Mouse (Mus musculus) G1E (cell line): ENCODE measurements at regions not wholly inside any gene's neighbourhood (a gene's known extent, or its start where the extent isn't known, plus 50 kb on each side); places are given as distances from the start of the nearest gene placed in this dataset.

Experiments used
- CTCF ChIP-seq: IDR thresholded peaks from 2 replicates; pipeline ENCODE4 v1.5.1; 2012; ENCODE audit warnings: low read depth, low read length, inconsistent platforms, mixed read lengths
- GATA1 ChIP-seq: IDR thresholded peaks from 2 replicates; pipeline ENCODE4 v1.6.1; 2012; ENCODE audit warnings: borderline replicate concordance, low read length, inconsistent platforms, mixed read lengths
- GATA2 ChIP-seq: IDR thresholded peaks from 2 replicates; pipeline ENCODE4 v1.6.1; 2012; ENCODE audit warnings: low read depth, low read length, inconsistent platforms, borderline replicate concordance
- POLR2AphosphoS5 ChIP-seq: IDR thresholded peaks from 2 replicates; pipeline ENCODE4 v1.6.1; 2012; ENCODE audit warnings: low read depth, low read length, inconsistent platforms; ENCODE audit not compliant: insufficient replicate concordance
- TAL1 ChIP-seq: conservative IDR thresholded peaks from 2 replicates; pipeline ENCODE4 v1.6.1; 2012; ENCODE audit warnings: low read depth, low read length, inconsistent platforms, mixed read lengths

- no peak for TF ChIP-seq GATA1
- TF ChIP-seq CTCF, result no peak
- TF ChIP-seq POLR2AphosphoS5, result no peak
- TF ChIP-seq TAL1, result no peak
- no peak for TF ChIP-seq GATA2
Observed at GRCm38 (mm10) chr1:154008593-154009310, 108.7 kb upstream of the Teddm2 start.
